Mouse (Mus musculus): ENCODE measurements around the gene Tstd2. TPM values are rescaled to one million over a fixed set of nuclear protein-coding genes. Genes with fewer than 3 reads are reported as not detected.

Tstd2 gene
- polyA plus RNA-seq, 1 experiment from 2014 or later: 33.3 TPM

GRCm38 (mm10) chr4:46151903-46152544 is 13.5 kb upstream of the Tstd2 start:
- no peaks in the 10 kb centered on the region for H3K4me1 ChIP-seq
- WGBS: 86% methylated on average over 12 of the region's 12 CpGs

DNA sequence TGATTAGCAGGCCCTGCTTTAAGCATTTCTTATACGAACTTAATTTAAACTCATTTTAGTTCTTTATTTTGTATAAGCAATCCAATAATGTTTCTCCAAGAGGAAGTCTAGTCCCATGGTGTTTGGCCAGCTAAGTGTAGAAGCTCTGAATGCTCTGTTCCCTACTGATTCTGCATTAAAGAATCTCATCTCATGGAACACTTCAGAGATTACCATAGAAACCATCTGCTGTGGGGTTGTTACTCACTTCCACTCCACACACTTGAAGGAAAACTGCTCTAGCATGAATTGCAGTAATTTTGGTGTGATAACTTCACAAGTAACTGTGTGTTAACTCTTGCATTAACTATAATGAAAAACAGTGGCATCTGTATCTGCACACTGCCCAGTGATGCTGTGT is 8.4 kb upstream of the Tstd2 start:
- no peaks in the 10 kb centered on the region for H3K27me3 ChIP-seq (replicated peaks)
- H3K9me3 ChIP-seq: no peaks in the 10 kb centered on the region
- no peak overlapping the region for H3K4me2 ChIP-seq
- peaks cover 15% of the 10 kb centered on the region for H3K36me3 ChIP-seq
- WGBS: 94% methylated on average over 1 of the region's 1 CpGs
- no peaks in the 10 kb centered on the region for H3K4me1 ChIP-seq
- H3K27ac ChIP-seq: no peak overlapping the region
- no peak for ATAC-seq (ENCODE audit: insufficient read depth, low FRiP score, low read depth)
- no peak overlapping the region for H3K4me3 ChIP-seq (replicated peaks)
- no peak overlapping the region for H3K9ac ChIP-seq

More at GRCm38 (mm10) chr4:46151903-46152544, 13.5 kb upstream of the Tstd2 start:
- no peak overlapping the region for H3K4me3 ChIP-seq (replicated peaks)
- no peak overlapping the region for H3K9ac ChIP-seq
- no peak overlapping the region for H3K27ac ChIP-seq
- H3K36me3 ChIP-seq: peaks cover 42% of the 10 kb centered on the region
- H3K9me3 ChIP-seq: no peaks in the 10 kb centered on the region
- no peak overlapping the region for H3K4me2 ChIP-seq
- no peak for ATAC-seq (ENCODE audit: insufficient read depth, low FRiP score, low read depth)
- H3K27me3 ChIP-seq (replicated peaks): no peaks in the 10 kb centered on the region

DNA sequence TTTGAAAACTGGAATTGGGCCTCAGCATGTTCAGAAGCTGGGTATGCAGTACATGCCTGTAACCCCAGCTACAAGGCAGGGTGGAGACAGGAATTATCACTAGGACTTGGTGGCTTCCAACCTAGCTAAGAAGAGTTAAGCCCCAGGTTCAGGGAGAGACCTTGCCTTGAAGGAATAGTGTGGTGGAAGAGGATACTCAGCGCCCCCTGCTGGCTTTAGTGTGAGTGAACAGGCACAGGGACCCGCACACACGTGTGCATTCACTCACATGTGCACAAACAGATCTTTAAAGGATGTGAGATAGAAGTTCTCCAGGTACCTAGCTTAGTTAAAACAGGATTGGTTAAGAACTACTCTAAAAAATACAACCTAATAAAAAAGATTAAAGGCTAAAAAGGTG is 5.8 kb upstream of the Tstd2 start:
- no peaks in the 10 kb centered on the region for H3K27me3 ChIP-seq (replicated peaks)
- H3K9ac ChIP-seq: no peak overlapping the region
- H3K36me3 ChIP-seq: peaks cover 4% of the 10 kb centered on the region; the same call in 1 of the 2 replicates
- WGBS: 73% methylated on average over 3 of the region's 3 CpGs
- no peak for ATAC-seq (ENCODE audit: insufficient read depth, low FRiP score, low read depth)
- no peak overlapping the region for H3K4me2 ChIP-seq
- H3K27ac ChIP-seq: no peak overlapping the region
- H3K4me1 ChIP-seq: 0 out of 2 replicates have a peak, but pooled peaks cover 6% of the 10 kb centered on the region
- H3K4me3 ChIP-seq (replicated peaks): no peak overlapping the region
- H3K9me3 ChIP-seq: no peaks in the 10 kb centered on the region

DNA sequence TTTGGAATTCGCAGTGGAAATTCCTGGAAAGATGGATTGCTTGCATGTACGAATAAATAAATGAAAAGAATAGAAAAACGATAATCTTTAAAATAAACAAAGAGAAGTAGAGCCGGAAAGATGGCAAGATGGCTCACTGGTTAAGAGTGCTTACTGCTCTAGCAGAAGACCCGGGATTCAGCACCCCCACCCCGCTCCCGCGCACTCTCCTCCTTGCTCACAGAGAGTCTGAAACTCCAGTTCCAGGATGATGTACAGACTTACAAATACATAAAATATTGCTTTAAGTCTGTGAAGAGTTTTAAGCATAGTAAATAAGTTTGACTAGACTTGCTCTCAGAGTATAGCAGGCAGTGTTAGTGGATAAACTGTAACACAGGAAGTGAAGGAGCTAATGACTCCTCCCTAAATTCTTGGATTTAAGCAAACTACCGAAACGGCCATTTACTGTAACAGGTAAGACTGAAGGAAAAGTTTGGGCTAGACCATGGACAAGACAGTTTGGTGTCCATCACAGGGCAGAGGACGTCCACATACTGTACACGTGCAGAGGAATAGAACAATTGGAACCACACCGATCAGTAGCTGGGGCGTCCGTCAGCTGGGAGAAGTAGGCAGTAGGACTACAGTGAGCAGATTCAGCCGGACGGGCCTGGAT is 736 bp downstream of the Tstd2 start:
- Histone ChIP-seq H3K9ac (peak overlapping the region; percentile 82), H3K4me2 (peak overlapping the region; percentile 77), H3K4me1 (peaks cover 6% of the 10 kb centered on the region; the same call in 1 of the 2 replicates), H3K36me3 (peaks cover 16% of the 10 kb centered on the region; the same call in 1 of the 2 replicates), H3K4me3 (replicated peaks) (peak overlapping the region; percentile 75), H3K27ac (peak overlapping the region; percentile 99), H3K9me3 (no peaks in the 10 kb centered on the region), H3K27me3 (replicated peaks) (no peaks in the 10 kb centered on the region)
- WGBS: 3% methylated on average over 17 of the region's 17 CpGs
- ATAC-seq (ENCODE audit: insufficient read depth, low FRiP score, low read depth): peak; percentile 55

DNA sequence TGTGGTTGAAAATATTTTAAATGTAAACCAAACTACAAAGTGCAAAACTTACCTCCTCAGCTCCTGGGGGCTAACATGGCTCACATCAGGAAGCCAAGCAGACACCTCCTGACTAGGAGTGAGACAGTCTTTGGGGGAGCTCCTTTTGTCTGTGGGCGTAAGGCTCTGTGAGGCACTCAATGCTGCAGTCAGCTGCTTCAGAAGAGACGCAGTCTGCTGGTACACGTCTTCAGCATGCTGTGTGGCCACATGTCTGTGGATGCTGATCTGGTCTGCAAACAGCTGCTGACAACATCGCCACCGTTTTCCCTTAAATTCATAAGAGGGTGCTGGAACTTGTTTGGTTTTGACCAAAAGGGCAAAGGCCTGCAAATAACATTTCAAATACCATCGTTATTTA is 6.7 kb downstream of the Tstd2 start:
- no peaks in the 10 kb centered on the region for H3K9me3 ChIP-seq
- H3K4me3 ChIP-seq (replicated peaks): no peak overlapping the region
- no peaks in the 10 kb centered on the region; the same call in 1 of the 2 replicates for H3K4me1 ChIP-seq
- no peak overlapping the region for H3K4me2 ChIP-seq
- ATAC-seq (ENCODE audit: insufficient read depth, low FRiP score, low read depth): no peak
- H3K9ac ChIP-seq: no peak overlapping the region
- 87% methylated on average over 6 of the region's 6 CpGs for WGBS
- peaks cover 50% of the 10 kb centered on the region for H3K36me3 ChIP-seq
- H3K27me3 ChIP-seq (replicated peaks): no peaks in the 10 kb centered on the region
- no peak overlapping the region for H3K27ac ChIP-seq

GRCm38 (mm10) chr4:46130221-46130620 is 8.3 kb downstream of the Tstd2 start:
- H3K4me1 ChIP-seq: no peaks in the 10 kb centered on the region
- H3K9me3 ChIP-seq: no peaks in the 10 kb centered on the region
- no peak overlapping the region for H3K4me2 ChIP-seq
- no peak overlapping the region for H3K9ac ChIP-seq
- H3K4me3 ChIP-seq (replicated peaks): no peak overlapping the region
- 71% methylated on average over 3 of the region's 3 CpGs for WGBS
- no peak for ATAC-seq (ENCODE audit: insufficient read depth, low FRiP score, low read depth)
- H3K27me3 ChIP-seq (replicated peaks): no peaks in the 10 kb centered on the region
- H3K36me3 ChIP-seq: peaks cover 55% of the 10 kb centered on the region
- no peak overlapping the region for H3K27ac ChIP-seq

- Histone ChIP-seq H3K4me3 (replicated peaks) (no peak overlapping the region), H3K36me3 (peaks cover 55% of the 10 kb centered on the region), H3K27ac (no peak overlapping the region), H3K27me3 (replicated peaks) (no peaks in the 10 kb centered on the region), H3K4me1 (no peaks in the 10 kb centered on the region), H3K9ac (no peak overlapping the region), H3K4me2 (no peak overlapping the region), H3K9me3 (no peaks in the 10 kb centered on the region)
- WGBS: 93% methylated on average over 8 of the region's 8 CpGs
- ATAC-seq (ENCODE audit: insufficient read depth, low FRiP score, low read depth): no peak
Observed at GRCm38 (mm10) chr4:46129311-46130004, 9.0 kb downstream of the Tstd2 start.

DNA sequence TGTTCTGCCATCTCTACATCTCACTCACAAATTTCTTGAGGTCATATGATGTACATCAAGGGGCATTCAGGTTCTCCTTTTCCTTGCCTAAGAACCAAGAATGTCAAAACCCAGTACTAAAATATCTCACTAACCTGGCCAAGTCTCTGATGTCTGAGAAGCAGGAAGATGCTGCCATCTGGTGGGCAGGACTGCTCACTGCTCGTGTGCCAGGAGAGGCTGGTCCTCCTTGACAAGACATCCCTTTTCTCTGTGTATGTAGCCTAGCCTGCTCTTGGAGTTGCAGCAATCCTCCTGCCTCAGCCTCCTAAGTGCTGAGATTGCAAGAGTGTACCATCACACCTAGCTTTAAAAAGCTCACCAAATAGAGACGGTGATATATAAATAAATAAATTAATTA is 12.0 kb downstream of the Tstd2 start:
- H3K9ac ChIP-seq: no peak overlapping the region
- peak; percentile 56; the same call in 1 of the 2 replicates for ATAC-seq (ENCODE audit: insufficient read depth, low FRiP score, low read depth)
- H3K27ac ChIP-seq: no peak overlapping the region
- H3K27me3 ChIP-seq (replicated peaks): no peaks in the 10 kb centered on the region
- peaks cover 45% of the 10 kb centered on the region for H3K36me3 ChIP-seq
- 34% methylated on average over 2 of the region's 2 CpGs for WGBS
- no peaks in the 10 kb centered on the region for H3K9me3 ChIP-seq
- no peaks in the 10 kb centered on the region for H3K4me1 ChIP-seq
- H3K4me3 ChIP-seq (replicated peaks): no peak overlapping the region
- H3K4me2 ChIP-seq: no peak overlapping the region

- H3K27ac ChIP-seq: no peak overlapping the region
- peaks cover 43% of the 10 kb centered on the region for H3K36me3 ChIP-seq
- no peaks in the 10 kb centered on the region for H3K4me1 ChIP-seq
- H3K9me3 ChIP-seq: no peaks in the 10 kb centered on the region
- no peak overlapping the region for H3K4me2 ChIP-seq
- H3K4me3 ChIP-seq (replicated peaks): no peak overlapping the region
- ATAC-seq (ENCODE audit: insufficient read depth, low FRiP score, low read depth): no peak
- H3K9ac ChIP-seq: no peak overlapping the region
- H3K27me3 ChIP-seq (replicated peaks): no peaks in the 10 kb centered on the region
- WGBS: 74% methylated on average over 6 of the region's 6 CpGs
Observed at GRCm38 (mm10) chr4:46123358-46123757, 15.1 kb downstream of the Tstd2 start.

DNA sequence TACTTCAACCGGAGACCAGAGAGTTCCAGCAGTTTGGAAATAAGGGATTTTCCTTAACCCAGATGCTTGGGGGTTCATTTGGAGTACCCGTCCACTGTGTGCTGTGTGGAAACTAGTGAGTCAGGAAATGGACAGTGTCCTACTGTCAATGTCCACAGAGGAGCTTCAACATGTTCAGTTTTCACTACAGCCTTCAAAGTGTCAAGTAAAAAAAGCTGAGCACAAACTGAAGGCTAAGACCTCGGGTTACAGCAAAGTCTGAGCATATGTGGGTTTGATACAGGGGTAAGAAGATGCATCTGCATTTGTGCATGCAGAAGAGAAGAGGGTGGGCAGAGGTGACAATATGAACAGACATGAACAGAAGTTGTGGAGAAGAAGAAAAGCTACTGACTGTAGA is 17.7 kb downstream of the Tstd2 start:
- no peaks in the 10 kb centered on the region for H3K9me3 ChIP-seq
- no peak for ATAC-seq (ENCODE audit: insufficient read depth, low FRiP score, low read depth)
- WGBS: 79% methylated on average over 3 of the region's 3 CpGs
- H3K4me2 ChIP-seq: no peak overlapping the region
- H3K9ac ChIP-seq: no peak overlapping the region
- H3K4me1 ChIP-seq: no peaks in the 10 kb centered on the region
- H3K36me3 ChIP-seq: peaks cover 49% of the 10 kb centered on the region
- H3K4me3 ChIP-seq (replicated peaks): no peak overlapping the region
- H3K27me3 ChIP-seq (replicated peaks): no peaks in the 10 kb centered on the region
- H3K27ac ChIP-seq: no peak overlapping the region

- Histone ChIP-seq H3K27ac (no peak overlapping the region), H3K27me3 (replicated peaks) (no peaks in the 10 kb centered on the region), H3K9ac (no peak overlapping the region), H3K4me2 (no peak overlapping the region), H3K4me3 (replicated peaks) (no peak overlapping the region), H3K36me3 (peaks cover 53% of the 10 kb centered on the region), H3K4me1 (no peaks in the 10 kb centered on the region), H3K9me3 (no peaks in the 10 kb centered on the region)
- 94% methylated on average over 14 of the region's 14 CpGs for WGBS
- no peak for ATAC-seq (ENCODE audit: insufficient read depth, low FRiP score, low read depth)
Observed at GRCm38 (mm10) chr4:46119514-46120094, 18.9 kb downstream of the Tstd2 start.

GRCm38 (mm10) chr4:46117536-46117935 is 21.0 kb downstream of the Tstd2 start:
- 93% methylated on average over 4 of the region's 4 CpGs for WGBS
- H3K9ac ChIP-seq: no peak overlapping the region
- no peaks in the 10 kb centered on the region for H3K27me3 ChIP-seq (replicated peaks)
- no peak overlapping the region for H3K4me2 ChIP-seq
- H3K4me1 ChIP-seq: no peaks in the 10 kb centered on the region
- no peak overlapping the region for H3K27ac ChIP-seq
- H3K36me3 ChIP-seq: peaks cover 50% of the 10 kb centered on the region
- no peak overlapping the region for H3K4me3 ChIP-seq (replicated peaks)
- no peaks in the 10 kb centered on the region for H3K9me3 ChIP-seq
- ATAC-seq (ENCODE audit: insufficient read depth, low FRiP score, low read depth): no peak

Measured in stomach, embryonic 15.5 days (tissue).